Mouse (Mus musculus): ENCODE measurements at regions not wholly inside any gene's neighbourhood (a gene's known extent, or its start where the extent isn't known, plus 50 kb on each side); places are given as distances from the start of the nearest gene placed in this dataset.

GRCm38 (mm10) chr7:137841456-137842100 lies 404.2 kb downstream of the Glrx3 start:
- no peak for DNase-seq (ENCODE audit: low read depth, low spot score)
- ATAC-seq, result no peak
- POLR2A ChIA-PET, result no interaction called here

GRCm38 (mm10) chr7:137847856-137848255 lies 410.4 kb downstream of the Glrx3 start:
- in situ Hi-C loops (cut with MboI; ENCODE audit: low pct_unique_long_range_greater_than_20kb), result no loop called here
- H3K27me3 ChIP-seq, result no peaks in the 10 kb centered on the region
- no peak for ATAC-seq
- no peak for TF ChIP-seq CTCF (IDR thresholded peaks at IDR 0.05)
- ChIA-PET CTCF (no interaction called here), POLR2A (no interaction called here)
- DNase-seq (ENCODE audit: low read depth, low spot score), result no peak

More at GRCm38 (mm10) chr7:137841456-137842100, 404.2 kb downstream of the Glrx3 start:
- CTCF ChIA-PET, result no interaction called here
- TF ChIP-seq CTCF (IDR thresholded peaks at IDR 0.05), result no peak
- in situ Hi-C loops (cut with MboI; ENCODE audit: low pct_unique_long_range_greater_than_20kb), result no loop called here
- H3K27me3 ChIP-seq, result no peaks in the 10 kb centered on the region

GRCm38 (mm10) chr7:137851061-137851460 lies 413.6 kb downstream of the Glrx3 start:
- DNase-seq (ENCODE audit: low read depth, low spot score), result no peak
- in situ Hi-C loops (cut with MboI; ENCODE audit: low pct_unique_long_range_greater_than_20kb), result no loop called here
- POLR2A ChIA-PET, result no interaction called here

GRCm38 (mm10) chr7:137859681-137860080 lies 422.3 kb downstream of the Glrx3 start:
- TF ChIP-seq CTCF (IDR thresholded peaks at IDR 0.05), result no peak
- DNase-seq (ENCODE audit: low read depth, low spot score), result no peak
- H3K27me3 ChIP-seq, result no peaks in the 10 kb centered on the region
- ChIA-PET POLR2A (no interaction called here), CTCF (no interaction called here)
- in situ Hi-C loops (cut with MboI; ENCODE audit: low pct_unique_long_range_greater_than_20kb), result no loop called here
- ATAC-seq, result no peak

More at GRCm38 (mm10) chr7:137851061-137851460, 413.6 kb downstream of the Glrx3 start:
- no peak for TF ChIP-seq CTCF (IDR thresholded peaks at IDR 0.05)
- H3K27me3 ChIP-seq, result no peaks in the 10 kb centered on the region
- ATAC-seq, result no peak
- CTCF ChIA-PET, result no interaction called here

GRCm38 (mm10) chr7:137860520-137860919 lies 423.1 kb downstream of the Glrx3 start:
- in situ Hi-C loops (cut with MboI; ENCODE audit: low pct_unique_long_range_greater_than_20kb), result no loop called here
- ChIA-PET POLR2A (no interaction called here), CTCF (interaction anchor here (1.0 kb wide), 1 partner anchor 9 kb away, joined by 3 read pairs; no protein-coding TSS in a partner anchor)
- DNase-seq (ENCODE audit: low read depth, low spot score) (no peak), ATAC-seq (no peak)
- no peak for TF ChIP-seq CTCF (IDR thresholded peaks at IDR 0.05)
- H3K27me3 ChIP-seq, result no peaks in the 10 kb centered on the region

GRCm38 (mm10) chr7:137864912-137865311 lies 427.5 kb downstream of the Glrx3 start:
- ATAC-seq (no peak), DNase-seq (ENCODE audit: low read depth, low spot score) (no peak)
- TF ChIP-seq CTCF (IDR thresholded peaks at IDR 0.05), result no peak
- in situ Hi-C loops (cut with MboI; ENCODE audit: low pct_unique_long_range_greater_than_20kb), result no loop called here
- no peaks in the 10 kb centered on the region for H3K27me3 ChIP-seq
- ChIA-PET CTCF (no interaction called here), POLR2A (no interaction called here)

GRCm38 (mm10) chr7:137865457-137865856 lies 428.0 kb downstream of the Glrx3 start:
- ATAC-seq (no peak), DNase-seq (ENCODE audit: low read depth, low spot score) (no peak)
- no peaks in the 10 kb centered on the region for H3K27me3 ChIP-seq
- CTCF ChIA-PET, result no interaction called here
- in situ Hi-C loops (cut with MboI; ENCODE audit: low pct_unique_long_range_greater_than_20kb), result no loop called here
- POLR2A ChIA-PET, result no interaction called here
- no peak for TF ChIP-seq CTCF (IDR thresholded peaks at IDR 0.05)

GRCm38 (mm10) chr7:137866880-137867279 lies 429.5 kb downstream of the Glrx3 start:
- no peak for DNase-seq (ENCODE audit: low read depth, low spot score)
- ATAC-seq, result no peak
- CTCF ChIA-PET, result no interaction called here

GRCm38 (mm10) chr7:137868501-137868900 lies 431.1 kb downstream of the Glrx3 start:
- ChIA-PET POLR2A (no interaction called here), CTCF (no interaction called here)
- ATAC-seq (no peak), DNase-seq (ENCODE audit: low read depth, low spot score) (no peak)
- in situ Hi-C loops (cut with MboI; ENCODE audit: low pct_unique_long_range_greater_than_20kb), result no loop called here
- no peak for TF ChIP-seq CTCF (IDR thresholded peaks at IDR 0.05)
- H3K27me3 ChIP-seq, result no peaks in the 10 kb centered on the region

More at GRCm38 (mm10) chr7:137866880-137867279, 429.5 kb downstream of the Glrx3 start:
- in situ Hi-C loops (cut with MboI; ENCODE audit: low pct_unique_long_range_greater_than_20kb), result no loop called here
- no peaks in the 10 kb centered on the region for H3K27me3 ChIP-seq
- no peak for TF ChIP-seq CTCF (IDR thresholded peaks at IDR 0.05)
- POLR2A ChIA-PET, result no interaction called here

- DNase-seq (ENCODE audit: low read depth, low spot score) (no peak), ATAC-seq (no peak)
- ChIA-PET POLR2A (no interaction called here), CTCF (no interaction called here)
- H3K27me3 ChIP-seq, result no peaks in the 10 kb centered on the region
- in situ Hi-C loops (cut with MboI; ENCODE audit: low pct_unique_long_range_greater_than_20kb), result no loop called here
- TF ChIP-seq CTCF (IDR thresholded peaks at IDR 0.05), result no peak
Measured at GRCm38 (mm10) chr7:137875306-137875705, 437.9 kb downstream of the Glrx3 start.

- ATAC-seq, result no peak
- TF ChIP-seq CTCF (IDR thresholded peaks at IDR 0.05), result no peak
- CTCF ChIA-PET, result no interaction called here
- no peaks in the 10 kb centered on the region for H3K27me3 ChIP-seq
- in situ Hi-C loops (cut with MboI; ENCODE audit: low pct_unique_long_range_greater_than_20kb), result no loop called here
- POLR2A ChIA-PET, result no interaction called here
- DNase-seq (ENCODE audit: low read depth, low spot score), result no peak
Measured at GRCm38 (mm10) chr7:137879296-137879695, 441.9 kb downstream of the Glrx3 start.

GRCm38 (mm10) chr7:137882876-137883275 lies 445.5 kb downstream of the Glrx3 start:
- in situ Hi-C loops (cut with MboI; ENCODE audit: low pct_unique_long_range_greater_than_20kb), result no loop called here
- ATAC-seq, result no peak
- DNase-seq (ENCODE audit: low read depth, low spot score), result no peak
- ChIA-PET CTCF (no interaction called here), POLR2A (no interaction called here)
- no peaks in the 10 kb centered on the region for H3K27me3 ChIP-seq
- TF ChIP-seq CTCF (IDR thresholded peaks at IDR 0.05), result no peak

All from Patski (cell line).